Mouse (Mus musculus): Measurements from ENCODE around the gene Erfe. TPM values are rescaled to one million over a fixed set of nuclear protein-coding genes. Genes with fewer than 3 reads are reported as not detected.

Erfe gene
- total RNA-seq, 4 experiments from 2014 or later: 0.32 to 2.1 (median 0.63) TPM; not detected in 1

Other genes with a start within 250 kb of the Erfe start
- gene Rbm44, start 221.3 kb upstream of the Erfe start, total RNA-seq (2022): not detected
- gene Ramp1, start 186.6 kb upstream of the Erfe start, total RNA-seq (2022): 10 to 100 TPM; 10.7 to 19.5 (median 15.8) TPM
- 10 to 100 TPM; 49.2 to 54.3 (median 50.0) TPM for gene Ube2f, start 116.1 kb upstream of the Erfe start, total RNA-seq (2022)
- gene Scly, start 68.1 kb upstream of the Erfe start, total RNA-seq (2022): 1 to 10 TPM; 8.3 to 9.8 (median 9.1) TPM
- not detected for gene Espnl, start 44.4 kb upstream of the Erfe start, total RNA-seq (2022)
- gene Klhl30, start 15.4 kb upstream of the Erfe start, total RNA-seq (2022): 10 to 100 TPM; 56.3 to 72.6 (median 60.8) TPM
- 10 to 100 TPM; 31.2 to 40.1 (median 34.0) TPM for gene Ilkap, start 32.4 kb downstream of the Erfe start, total RNA-seq (2022)
- gene Hes6, start 47.6 kb downstream of the Erfe start, total RNA-seq (2022): 1 to 10 TPM; 6.9 to 9.2 (median 7.2) TPM
- 10 to 100 TPM in 1 of 4 experiments, 1 to 10 TPM in 3; 7.0 to 15.0 (median 8.8) TPM for gene Per2, start 92.9 kb downstream of the Erfe start, total RNA-seq (2022)
- gene Traf3ip1, start 128.2 kb downstream of the Erfe start, total RNA-seq (2022): 1 to 10 TPM; 2.9 to 3.7 (median 3.3) TPM
- gene Asb1, start 174.1 kb downstream of the Erfe start, total RNA-seq (2022): 10 to 100 TPM; 12.8 to 16.7 (median 15.5) TPM